Mouse (Mus musculus): ENCODE results near the gene Acp6. TPM values are rescaled to one million over a fixed set of nuclear protein-coding genes. Genes with fewer than 3 reads are reported as not detected.
"Not testable (repeated sequence)": the region's sequence is repeated elsewhere in the genome, so short reads cannot be mapped to it uniquely, and the experiment has no call there.

Gene Acp6
- polyA plus RNA-seq (2012; rRNA removed), result 23.4 and 27.8 TPM in 2 replicates

DNA sequence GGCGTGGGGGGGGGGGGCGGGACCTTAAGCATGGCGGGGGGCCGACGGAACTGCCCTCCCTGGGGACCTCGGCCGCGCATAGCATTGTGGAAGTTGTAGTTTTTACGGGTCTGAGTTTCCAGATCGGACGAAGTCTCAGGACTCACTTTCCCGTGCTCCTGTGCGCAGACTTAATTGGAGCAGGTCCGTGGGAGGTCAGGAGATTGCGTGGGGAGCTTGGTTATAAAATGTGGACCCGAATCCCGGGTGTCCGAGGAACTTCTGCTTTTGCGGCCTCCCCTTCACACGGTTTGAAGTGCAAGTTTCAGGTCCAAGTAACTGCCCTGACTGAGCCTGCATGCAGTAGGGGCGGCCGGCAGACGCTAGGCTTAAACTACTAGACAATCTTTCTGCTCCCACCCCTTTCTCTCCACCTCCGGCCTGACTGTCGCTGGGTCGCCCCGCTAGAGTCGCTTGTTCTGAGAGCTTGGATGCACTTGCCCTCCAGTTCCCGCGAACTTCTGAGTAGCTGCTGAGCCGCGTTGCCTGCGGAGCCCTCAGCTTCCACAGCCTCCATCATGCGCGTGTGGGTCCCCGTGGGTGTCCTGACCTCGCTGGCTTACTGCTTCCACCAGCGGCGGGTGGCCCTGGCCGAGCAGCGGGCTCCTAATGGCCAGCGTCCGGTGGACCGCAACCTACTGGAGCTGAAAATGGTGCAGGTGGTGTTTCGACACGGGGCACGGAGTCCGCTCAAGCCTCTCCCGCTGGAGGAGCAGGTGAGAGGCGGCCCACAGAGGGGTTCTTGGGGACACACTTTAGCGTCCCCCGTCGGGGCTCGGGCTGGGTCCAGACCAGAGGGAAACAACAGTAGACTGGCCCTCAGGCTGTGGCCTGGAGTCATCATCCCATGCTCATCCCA lies at the start of gene Acp6:
Gene Acp6, plus strand, starts transcription at position 167 of the 898 bp plus-strand sequence.
- TF ChIP-seq POLR2A (IDR thresholded peaks at IDR 0.05; ENCODE audit: borderline replicate concordance, extremely low read depth, low read depth, low read length), result peak; percentile 30; the same call in 1 of the 2 replicates
- TF ChIP-seq CTCF (IDR thresholded peaks at IDR 0.05; ENCODE audit: insufficient read depth, low read length), result no peak
- Histone ChIP-seq H3K4me1 (ENCODE audit: control insufficient read depth, insufficient read depth, low read length) (no peaks in the 10 kb centered on the region; the same call in 1 of the 2 replicates), H3K4me3 (replicated peaks; ENCODE audit: extremely low read depth, low read depth, low read length) (peak within 1 kb of the TSS; percentile 89)
- DNase-seq, result peak; percentile 84
- WGBS, result under 1% methylated on average over 54 of the region's 54 CpGs

DNA sequence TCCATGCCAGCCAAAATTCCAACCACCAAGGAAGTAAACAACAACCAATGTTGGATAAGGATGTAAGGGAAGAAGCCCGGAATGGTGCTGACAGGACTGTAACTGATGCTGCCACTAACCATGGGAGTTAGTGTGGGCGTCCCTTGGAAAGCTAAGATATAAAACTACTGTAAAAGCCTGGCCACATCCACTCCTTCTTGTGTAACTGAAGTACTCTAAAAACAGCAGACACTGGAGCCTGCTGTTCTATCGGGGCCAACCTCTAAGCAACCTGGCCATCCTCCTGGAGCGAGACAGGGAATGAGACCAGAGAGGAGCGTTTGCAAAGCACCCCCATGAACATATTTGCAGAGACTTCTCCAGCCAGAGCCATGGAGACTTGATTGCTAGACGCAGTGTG lies 41.1 kb upstream of the Acp6 start:
- 85% methylated on average over 6 of the region's 6 CpGs for WGBS

DNA sequence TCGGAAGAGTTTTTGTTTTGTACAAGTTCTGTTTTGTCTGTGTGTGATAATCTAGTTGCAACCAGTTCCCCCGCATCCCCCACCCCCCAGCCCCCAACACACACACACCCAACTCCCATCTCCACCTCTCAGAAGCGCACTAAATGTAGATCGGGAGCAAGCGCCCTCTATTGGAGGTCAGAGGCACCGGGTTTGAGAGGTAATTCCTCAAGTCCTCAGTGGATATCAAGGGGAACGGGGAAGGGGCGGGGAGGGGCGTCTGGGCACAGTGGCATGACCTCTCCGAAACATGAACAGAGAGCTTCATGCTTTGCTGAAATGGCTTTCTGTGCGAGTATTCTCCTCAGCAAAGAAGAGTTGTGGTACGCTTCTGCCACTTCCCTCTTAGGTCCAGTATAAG lies 40.3 kb upstream of the Acp6 start:
- DNase-seq, result no peak
- H3K4me1 ChIP-seq (ENCODE audit: control insufficient read depth, insufficient read depth, low read length), result no peaks in the 10 kb centered on the region; the same call in 1 of the 2 replicates
- WGBS, result 59% methylated on average over 12 of the region's 12 CpGs
- TF ChIP-seq POLR2A (IDR thresholded peaks at IDR 0.05; ENCODE audit: borderline replicate concordance, extremely low read depth, low read depth, low read length) (no peak), CTCF (IDR thresholded peaks at IDR 0.05; ENCODE audit: insufficient read depth, low read length) (peak; percentile 30; the same call in 1 of the 2 replicates)
- H3K4me3 ChIP-seq (replicated peaks; ENCODE audit: extremely low read depth, low read depth, low read length), result no peak overlapping the region

More for the DNA sequence above, 41.1 kb upstream of the Acp6 start:
- no peak for DNase-seq
- Histone ChIP-seq H3K4me3 (replicated peaks; ENCODE audit: extremely low read depth, low read depth, low read length) (no peak overlapping the region), H3K4me1 (ENCODE audit: control insufficient read depth, insufficient read depth, low read length) (no peaks in the 10 kb centered on the region; the same call in 1 of the 2 replicates)
- no peak for TF ChIP-seq POLR2A (IDR thresholded peaks at IDR 0.05; ENCODE audit: borderline replicate concordance, extremely low read depth, low read depth, low read length)
- no peak for TF ChIP-seq CTCF (IDR thresholded peaks at IDR 0.05; ENCODE audit: insufficient read depth, low read length)

DNA sequence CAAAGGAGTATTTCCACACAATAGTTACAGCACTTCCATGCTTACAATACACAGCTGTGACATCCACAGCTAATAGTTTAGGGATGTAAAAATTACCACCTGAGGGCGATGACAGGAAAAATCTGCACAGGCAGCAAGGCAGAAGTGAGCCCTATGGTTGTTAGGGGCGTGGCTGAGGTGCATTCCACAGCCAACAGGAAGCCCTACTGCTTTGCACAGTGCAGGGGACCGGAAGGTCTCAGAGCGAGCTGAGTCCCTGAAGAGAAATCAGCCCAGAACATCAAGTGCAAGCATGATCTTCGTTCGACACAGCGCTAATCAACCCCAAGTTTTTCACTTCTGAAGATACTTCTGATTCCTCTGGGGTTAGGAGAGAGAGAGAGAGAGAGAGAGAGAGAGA lies 34.4 kb upstream of the Acp6 start:
- TF ChIP-seq CTCF (IDR thresholded peaks at IDR 0.05; ENCODE audit: insufficient read depth, low read length), result no peak
- TF ChIP-seq POLR2A (IDR thresholded peaks at IDR 0.05; ENCODE audit: borderline replicate concordance, extremely low read depth, low read depth, low read length), result no peak
- H3K4me1 ChIP-seq (ENCODE audit: control insufficient read depth, insufficient read depth, low read length), result no peaks in the 10 kb centered on the region; the same call in 1 of the 2 replicates
- DNase-seq, result peak; percentile 10
- WGBS, result 23% methylated on average over 7 of the region's 7 CpGs
- no peak overlapping the region for H3K4me3 ChIP-seq (replicated peaks; ENCODE audit: extremely low read depth, low read depth, low read length)

DNA sequence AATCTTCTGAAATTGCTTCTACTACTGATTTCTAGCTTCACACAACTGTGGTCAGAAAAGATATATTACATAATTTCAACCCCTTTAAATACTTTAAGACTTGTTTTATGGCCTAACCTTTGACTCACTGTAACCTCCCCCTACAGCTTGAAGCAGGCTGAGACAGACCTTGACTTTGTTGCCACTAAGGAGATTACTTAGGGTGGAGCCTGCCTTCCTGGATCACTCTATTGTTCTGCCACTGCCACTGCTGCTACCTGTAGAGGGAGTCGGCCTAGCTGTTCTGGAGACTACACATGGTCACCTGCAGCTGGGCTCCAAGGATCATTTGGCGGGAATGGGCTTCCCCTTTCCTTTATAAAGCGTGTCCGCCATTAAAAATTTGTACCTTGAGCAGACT lies 29.2 kb upstream of the Acp6 start:
- H3K4me3 ChIP-seq (replicated peaks; ENCODE audit: extremely low read depth, low read depth, low read length), result no peak overlapping the region
- WGBS, result 83% methylated on average over 4 of the region's 4 CpGs
- no peak for DNase-seq
- no peak for TF ChIP-seq CTCF (IDR thresholded peaks at IDR 0.05; ENCODE audit: insufficient read depth, low read length)
- no peak for TF ChIP-seq POLR2A (IDR thresholded peaks at IDR 0.05; ENCODE audit: borderline replicate concordance, extremely low read depth, low read depth, low read length)
- no peaks in the 10 kb centered on the region for H3K4me1 ChIP-seq (ENCODE audit: control insufficient read depth, insufficient read depth, low read length)

DNA sequence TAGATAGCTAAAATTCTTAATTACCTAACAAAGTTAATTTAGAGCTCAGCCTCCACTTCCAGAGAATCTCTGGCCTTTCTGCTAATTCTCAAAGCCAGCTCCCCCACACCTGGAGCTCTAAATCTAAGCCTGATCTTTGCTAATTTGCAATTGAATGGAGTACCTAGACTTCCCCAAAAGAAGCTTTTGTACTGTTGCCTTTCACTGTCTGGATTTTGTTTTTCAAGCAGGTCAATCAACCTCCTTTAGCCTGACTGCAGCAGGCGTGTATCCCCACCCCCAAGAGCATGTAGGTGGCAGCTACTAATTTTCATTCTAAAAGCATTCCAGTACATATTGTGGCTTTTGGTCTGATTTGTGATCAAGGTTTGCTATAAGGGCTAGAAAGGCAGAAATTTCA lies 20.9 kb upstream of the Acp6 start:
- H3K4me1 ChIP-seq (ENCODE audit: control insufficient read depth, insufficient read depth, low read length); H3K4me3 ChIP-seq (replicated peaks; ENCODE audit: extremely low read depth, low read depth, low read length); DNase-seq: not testable (repeated sequence)
- WGBS, result 88% methylated on average over 1 of the region's 1 CpGs

DNA sequence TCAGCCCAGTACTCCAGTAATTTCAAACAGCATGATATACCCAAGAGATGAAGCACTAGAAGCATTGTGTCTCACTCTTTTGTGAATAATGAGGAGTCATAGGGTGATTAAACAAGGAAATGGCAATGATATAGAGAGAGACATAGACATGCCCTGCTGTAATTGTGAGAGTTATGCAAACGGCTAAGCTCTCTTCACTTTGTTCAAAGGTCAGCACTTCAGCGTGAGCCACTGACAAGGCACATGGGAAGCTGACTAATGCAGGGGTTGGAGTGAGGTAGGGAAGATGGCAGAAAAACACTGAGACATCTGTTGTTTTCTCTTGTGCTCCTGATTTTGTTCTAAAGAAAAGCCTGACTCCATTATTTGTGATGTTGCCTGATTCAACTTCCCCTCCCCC lies 7.5 kb upstream of the Acp6 start:
- Histone ChIP-seq H3K4me1 (ENCODE audit: control insufficient read depth, insufficient read depth, low read length) (no peaks in the 10 kb centered on the region), H3K4me3 (replicated peaks; ENCODE audit: extremely low read depth, low read depth, low read length) (no peak overlapping the region)
- TF ChIP-seq CTCF (IDR thresholded peaks at IDR 0.05; ENCODE audit: insufficient read depth, low read length), result no peak
- TF ChIP-seq POLR2A (IDR thresholded peaks at IDR 0.05; ENCODE audit: borderline replicate concordance, extremely low read depth, low read depth, low read length), result no peak
- DNase-seq, result no peak
- WGBS, result 38% methylated on average over 2 of the region's 2 CpGs

DNA sequence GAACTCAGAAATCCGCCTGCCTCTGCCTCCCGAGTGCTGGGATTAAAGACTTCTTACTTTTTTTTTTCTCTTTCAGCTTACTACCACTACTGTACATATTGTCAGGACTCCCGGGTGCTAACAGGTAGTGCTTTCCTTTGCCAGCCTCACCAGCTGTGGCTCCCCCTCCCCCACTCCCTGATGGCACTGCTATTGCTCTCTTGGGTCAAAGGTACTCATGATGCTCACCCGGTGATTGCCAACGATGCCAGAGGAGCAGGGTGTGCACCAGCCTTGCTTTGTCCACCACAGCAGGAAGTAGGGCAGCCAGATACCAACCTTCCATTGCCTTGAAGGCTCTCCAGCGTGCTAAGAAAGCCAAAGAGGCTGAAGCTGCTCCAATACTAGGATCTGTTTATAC lies 2.1 kb upstream of the Acp6 start:
- DNase-seq, result no peak
- Histone ChIP-seq H3K4me1 (ENCODE audit: control insufficient read depth, insufficient read depth, low read length) (no peaks in the 10 kb centered on the region; the same call in 1 of the 2 replicates), H3K4me3 (replicated peaks; ENCODE audit: extremely low read depth, low read depth, low read length) (no peak overlapping the region)
- no peak for TF ChIP-seq CTCF (IDR thresholded peaks at IDR 0.05; ENCODE audit: insufficient read depth, low read length)
- TF ChIP-seq POLR2A (IDR thresholded peaks at IDR 0.05; ENCODE audit: borderline replicate concordance, extremely low read depth, low read depth, low read length), result no peak
- 83% methylated on average over 6 of the region's 6 CpGs for WGBS

DNA sequence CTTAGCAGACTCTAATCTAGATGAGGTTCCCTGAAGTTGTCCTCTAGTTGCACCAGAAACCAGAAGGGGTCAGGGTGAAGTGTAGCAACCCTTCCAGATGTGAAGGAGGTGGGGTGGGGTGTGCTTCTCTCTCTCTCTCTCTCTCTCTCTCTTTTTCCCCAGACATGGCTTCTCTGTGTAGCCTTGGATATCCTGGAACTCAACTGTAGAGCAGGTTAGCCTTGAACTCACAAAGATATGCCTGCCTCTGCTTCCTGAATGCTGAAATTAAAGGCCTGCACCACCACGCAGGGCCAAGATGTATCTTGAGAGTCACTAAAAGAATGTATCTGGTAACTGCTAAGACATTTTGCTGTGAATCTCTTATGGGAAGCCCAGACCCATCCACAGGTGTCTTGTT lies 1.3 kb upstream of the Acp6 start:
- 78% methylated on average over 1 of the region's 1 CpGs for WGBS
- Histone ChIP-seq H3K4me3 (replicated peaks; ENCODE audit: extremely low read depth, low read depth, low read length) (no peak overlapping the region), H3K4me1 (ENCODE audit: control insufficient read depth, insufficient read depth, low read length) (no peaks in the 10 kb centered on the region; the same call in 1 of the 2 replicates)
- no peak for TF ChIP-seq CTCF (IDR thresholded peaks at IDR 0.05; ENCODE audit: insufficient read depth, low read length)
- TF ChIP-seq POLR2A (IDR thresholded peaks at IDR 0.05; ENCODE audit: borderline replicate concordance, extremely low read depth, low read depth, low read length), result no peak
- no peak for DNase-seq

Measured in lung, adult 2 months (tissue).